Mouse (Mus musculus) lung, postnatal 36 days (tissue): ENCODE data around the gene Ugt1a6a.

Experiments used
- DNase-seq: peaks from one replicate; pipeline ENCODE4 v3.0.0; 2022; ENCODE audit warnings: mixed read lengths

The Ugt1a6a gene

DNA sequence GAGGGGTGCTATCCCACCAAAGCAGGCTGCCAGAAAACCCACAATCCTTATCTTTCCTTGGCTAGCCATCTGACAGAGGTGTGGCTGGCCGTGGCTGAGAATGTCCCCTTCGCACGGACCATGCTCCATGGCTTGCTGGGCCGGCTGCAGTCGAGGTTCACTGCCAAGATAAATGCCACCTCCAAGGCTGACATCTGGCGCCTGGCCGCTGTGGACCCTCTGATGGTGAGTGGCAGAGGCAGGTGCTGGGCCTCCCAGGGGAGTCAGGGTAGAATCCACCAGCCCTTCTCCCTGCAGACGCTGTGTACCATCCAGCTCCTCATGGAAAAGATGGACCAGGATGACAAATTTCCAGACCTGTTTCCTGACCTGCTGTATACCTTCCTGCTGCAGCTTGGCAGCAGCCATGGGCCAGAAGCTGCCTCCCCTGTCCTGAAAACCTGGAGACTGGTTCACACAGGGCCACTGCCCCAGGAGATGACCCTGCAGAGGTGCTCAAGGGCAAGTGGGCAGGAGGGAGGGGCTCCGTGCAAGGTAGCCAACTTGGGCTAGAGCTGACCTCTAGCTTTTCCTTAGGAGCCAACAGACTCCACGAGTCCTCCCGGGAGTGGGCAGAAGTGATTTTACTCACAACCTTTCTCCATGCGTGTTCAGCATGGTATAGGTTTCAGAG is 120.3 kb downstream of the Ugt1a6a start:
- DNase-seq, result no peak

- no peak for DNase-seq
These were observed 120.9 kb downstream of the Ugt1a6a start for GRCm38 (mm10) chr1:88255466-88255857.

- no peak for DNase-seq
These were observed 121.6 kb downstream of the Ugt1a6a start for GRCm38 (mm10) chr1:88255989-88256754.

GRCm38 (mm10) chr1:88256886-88257663 is 122.5 kb downstream of the Ugt1a6a start:
- no peak for DNase-seq

GRCm38 (mm10) chr1:88257681-88258080 is 123.1 kb downstream of the Ugt1a6a start:
- no peak for DNase-seq

DNA sequence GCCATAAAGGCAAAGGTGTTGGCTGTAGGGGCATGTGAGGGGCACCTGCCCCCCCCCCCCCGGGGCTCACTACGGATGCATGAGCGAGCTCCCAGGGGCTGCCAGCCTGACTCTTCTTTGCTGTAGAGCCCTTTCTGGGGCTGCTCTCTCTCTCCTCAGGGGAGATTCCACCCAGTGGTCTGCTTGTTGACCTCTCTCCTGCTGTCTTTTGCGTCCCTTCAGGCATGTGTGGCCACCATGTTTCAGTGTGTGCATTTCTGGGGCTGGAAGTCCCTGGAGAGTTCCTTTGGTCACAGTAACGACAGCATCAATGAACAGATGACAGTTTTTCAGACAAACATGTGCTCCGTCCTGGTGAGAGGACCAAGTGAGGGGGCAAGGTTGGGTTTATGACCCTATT is 123.8 kb downstream of the Ugt1a6a start:
- DNase-seq, result no peak

DNA sequence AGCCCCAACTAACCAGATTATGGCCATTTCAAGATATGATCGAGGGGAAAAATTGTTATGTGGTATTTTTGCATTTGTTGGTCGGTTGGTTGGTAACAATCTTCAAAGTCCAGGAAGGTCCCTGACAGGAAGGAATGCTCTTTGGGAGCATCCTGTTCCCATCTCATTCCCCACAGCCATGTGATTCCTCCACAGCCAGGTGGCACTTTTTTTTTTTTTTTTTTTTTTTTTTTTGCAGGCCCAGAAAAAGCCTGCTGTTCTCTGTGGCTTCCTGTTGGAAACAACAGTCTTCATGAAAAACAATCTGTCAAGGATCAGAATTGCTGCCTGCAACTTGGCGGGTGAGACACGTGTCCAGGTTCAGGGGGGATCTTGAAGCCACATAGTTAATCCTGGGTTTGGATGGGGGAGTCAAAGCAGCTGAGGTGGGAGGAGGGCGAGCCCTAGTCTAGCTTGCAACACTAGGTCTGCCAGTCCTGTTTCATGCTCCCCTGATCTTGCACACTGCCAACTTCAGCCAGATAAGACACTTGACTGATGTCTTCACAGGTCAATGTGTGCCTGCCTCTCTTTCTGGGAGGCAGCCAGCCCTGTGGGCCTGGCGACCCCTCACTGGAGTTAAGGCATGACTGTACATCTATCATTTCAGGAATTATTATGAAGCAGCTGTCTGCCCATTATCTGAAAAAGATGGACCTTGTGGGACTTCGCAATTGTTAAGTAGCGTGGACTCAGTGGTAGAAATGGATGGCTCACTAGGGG is 124.5 kb downstream of the Ugt1a6a start:
- DNase-seq, result no peak

- DNase-seq, result no peak
These were observed 125.0 kb downstream of the Ugt1a6a start for GRCm38 (mm10) chr1:88259643-88260024.

- DNase-seq, result no peak
These were observed 125.5 kb downstream of the Ugt1a6a start for GRCm38 (mm10) chr1:88260114-88260513.

GRCm38 (mm10) chr1:88260604-88261377 is 126.2 kb downstream of the Ugt1a6a start:
- DNase-seq, result no peak

DNA sequence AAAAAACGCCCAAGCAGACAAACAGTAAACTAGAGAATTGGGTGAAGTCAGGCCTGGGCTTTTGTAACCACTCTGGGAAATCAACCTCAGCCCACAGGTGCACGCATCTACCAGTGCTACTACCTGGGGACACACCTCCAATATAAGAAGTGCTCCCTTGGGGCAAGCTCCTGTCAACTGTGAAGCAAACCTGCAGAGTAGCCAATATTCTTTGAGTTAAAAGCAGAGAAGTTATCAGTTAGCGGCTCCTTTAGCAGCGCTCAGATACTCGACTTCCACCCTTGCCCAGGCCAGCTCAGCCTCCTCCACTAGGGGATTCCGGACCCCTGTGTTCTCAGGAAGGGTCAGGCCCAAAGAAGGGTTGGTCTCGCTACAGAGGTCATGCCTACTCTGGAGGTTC is 127.1 kb downstream of the Ugt1a6a start:
- DNase-seq, result no peak

- peak; percentile 63 for DNase-seq
These were observed 127.6 kb downstream of the Ugt1a6a start for GRCm38 (mm10) chr1:88262255-88262654.

GRCm38 (mm10) chr1:88262961-88263360 is 128.4 kb downstream of the Ugt1a6a start:
- no peak for DNase-seq

GRCm38 (mm10) chr1:88263778-88264177 is 129.2 kb downstream of the Ugt1a6a start:
- DNase-seq, result no peak

DNA sequence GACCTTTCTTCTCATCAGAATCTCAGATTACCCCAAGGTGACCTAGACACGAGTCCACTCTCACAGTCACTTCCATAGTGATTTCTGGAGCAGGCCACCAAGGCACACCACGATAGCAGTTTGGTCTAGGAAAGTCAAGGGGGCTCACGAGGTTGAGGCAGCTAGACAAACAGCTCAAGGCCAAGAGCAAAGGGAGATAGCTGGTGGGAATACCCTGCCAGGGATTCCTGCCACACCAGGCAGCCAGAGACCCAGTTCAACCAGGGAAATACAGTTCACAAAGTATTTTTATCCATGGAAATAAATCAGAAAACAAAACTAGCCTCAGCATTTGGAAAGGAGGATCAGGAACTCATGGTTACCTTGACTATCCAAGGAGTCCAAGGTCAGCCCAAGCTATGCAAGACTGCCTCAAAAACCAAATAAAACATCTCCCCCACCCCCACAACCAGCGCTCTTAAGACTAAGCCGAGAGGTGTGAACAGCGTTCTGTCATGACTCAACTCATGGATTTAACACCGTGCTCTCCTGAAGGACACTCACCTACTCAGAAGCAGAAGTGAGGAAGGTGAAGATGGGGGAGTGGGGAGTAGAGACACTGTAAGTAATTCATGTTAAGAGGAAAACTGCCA is 129.7 kb downstream of the Ugt1a6a start:
- DNase-seq, result no peak

DNA sequence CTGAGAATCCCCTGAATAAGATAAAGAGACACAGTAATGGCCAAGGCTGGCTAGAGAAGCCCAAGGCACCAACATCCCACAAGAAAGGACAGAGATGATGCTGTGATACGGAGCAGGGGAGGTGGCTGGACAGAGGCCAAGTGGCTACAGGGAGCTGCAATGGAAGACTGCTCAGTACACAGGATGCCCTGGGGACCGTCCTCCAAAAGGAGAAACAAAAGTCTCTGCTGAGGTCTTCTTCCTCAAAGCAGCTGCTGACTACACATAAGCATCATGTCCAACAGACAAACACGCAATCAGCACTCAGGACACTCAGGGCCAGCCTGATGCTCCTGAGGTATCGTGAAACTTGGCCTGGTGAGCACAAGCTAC is 130.2 kb downstream of the Ugt1a6a start:
- DNase-seq, result no peak

DNA sequence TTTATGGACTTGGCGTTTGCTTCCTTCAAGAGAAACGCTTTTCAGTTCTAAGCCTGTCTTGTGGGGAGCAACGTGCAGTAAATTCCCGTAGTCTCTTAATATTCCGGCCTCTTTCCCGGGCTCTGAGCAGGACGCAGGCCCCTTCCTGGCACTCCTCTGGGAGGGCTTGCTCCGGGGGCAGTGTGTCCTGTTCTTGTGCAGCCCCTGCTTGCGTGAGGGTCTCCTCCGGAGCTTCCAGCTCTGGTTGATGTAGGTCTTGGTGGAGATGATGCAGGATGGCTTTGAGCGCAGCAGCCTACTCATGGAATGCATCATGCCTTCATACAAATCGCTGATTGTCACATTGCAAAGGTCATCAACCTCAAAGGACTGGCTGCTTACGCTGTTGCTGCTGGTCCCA is 131.5 kb downstream of the Ugt1a6a start:
- DNase-seq, result no peak

GRCm38 (mm10) chr1:88267489-88267888 is 132.9 kb downstream of the Ugt1a6a start:
- DNase-seq, result no peak

DNA sequence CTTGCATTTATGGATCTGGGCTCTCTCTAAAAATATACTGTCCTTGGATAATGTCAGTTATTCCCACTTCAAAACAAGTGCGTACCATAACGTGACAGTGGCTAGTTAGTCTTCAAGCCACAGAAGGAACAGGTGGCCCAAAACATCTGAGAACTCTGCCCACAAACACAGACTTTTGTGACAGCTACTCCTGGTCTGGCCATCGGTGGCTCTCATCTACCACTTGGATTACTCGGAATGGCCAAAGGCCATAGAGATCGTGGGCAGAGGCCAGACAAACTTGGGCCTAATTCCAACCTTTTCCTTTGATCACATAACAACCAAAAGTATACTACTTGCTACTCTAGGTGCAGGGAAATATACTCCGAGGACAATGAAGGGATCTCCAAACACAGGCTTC is 133.5 kb downstream of the Ugt1a6a start:
- no peak for DNase-seq
